Mouse (Mus musculus) layer of hippocampus, adult 2 months (tissue): ENCODE measurements at regions not wholly inside any gene's neighbourhood (a gene's known extent, or its start where the extent isn't known, plus 50 kb on each side); places are given as distances from the start of the nearest gene placed in this dataset.

Experiments used
- DNase-seq, 2 experiments: peaks; one replicate each; pipeline ENCODE4 v3.0.0; 2022; ENCODE audit warnings: low spot score in 2 of 2
- H3K27ac ChIP-seq: fragments of 200-600 bp; 2 replicates; pipeline ENCODE4 v1.8.1; 2022
- H3K4me3 ChIP-seq: fragments of 200-600 bp; 2 replicates; pipeline ENCODE4 v1.8.1; 2022; ENCODE audit warnings: mild to moderate bottlenecking
- CTCF ChIP-seq: fragments of 200-600 bp; conservative IDR thresholded peaks from 2 replicates; pipeline ENCODE4 v1.8.1; 2022; ENCODE audit warnings: antibody characterized with exemption, mild to moderate bottlenecking, moderate library complexity

DNA sequence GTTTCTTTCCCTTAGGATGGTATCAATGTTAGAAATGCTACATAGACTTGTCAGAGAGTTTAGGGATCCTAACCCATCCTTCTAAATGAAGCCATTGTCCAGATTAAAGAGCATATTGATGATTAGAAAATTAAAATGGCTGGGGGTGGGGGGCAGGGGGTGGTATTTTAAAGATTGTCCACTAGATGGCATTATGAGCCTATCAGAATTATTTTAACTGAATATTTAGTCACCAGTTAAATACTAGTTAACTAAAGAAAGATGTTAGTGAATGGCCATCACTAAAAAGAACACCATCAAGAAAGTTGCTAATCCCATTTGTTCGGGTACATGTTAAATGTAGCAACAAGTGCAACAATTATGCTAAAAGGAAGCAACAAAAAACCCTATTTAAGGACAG lies 1909.6 kb upstream of the 5930422O12Rik start:
- Histone ChIP-seq H3K4me3 (no peak overlapping the region), H3K27ac (no peak overlapping the region)
- DNase-seq, result no peak
- TF ChIP-seq CTCF, result peak; percentile 74

DNA sequence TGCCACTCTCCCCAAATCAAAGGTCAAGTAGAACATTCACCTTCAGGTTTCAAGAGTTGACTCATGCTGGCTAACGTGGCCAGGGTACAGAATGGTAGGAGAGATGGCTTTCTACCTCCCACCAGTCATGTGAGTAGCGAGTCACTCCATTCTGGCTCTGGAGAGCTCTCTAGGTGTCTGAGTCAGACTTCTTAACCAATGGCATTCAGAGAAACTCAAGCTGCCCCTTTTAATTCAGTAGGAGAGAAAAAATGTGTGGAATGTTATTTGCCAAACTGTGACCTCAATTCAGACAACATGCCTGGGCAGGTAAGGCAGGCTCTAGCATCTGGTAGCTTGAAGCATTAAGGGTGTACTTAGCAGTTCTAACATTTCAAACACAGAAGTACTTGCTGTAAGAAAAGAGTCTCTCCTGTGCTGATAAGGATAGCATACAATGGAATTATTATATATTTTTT lies 1907.5 kb upstream of the 5930422O12Rik start:
- TF ChIP-seq CTCF, result no peak
- DNase-seq, result no peak
- Histone ChIP-seq H3K4me3 (no peak overlapping the region), H3K27ac (no peak overlapping the region)

DNA sequence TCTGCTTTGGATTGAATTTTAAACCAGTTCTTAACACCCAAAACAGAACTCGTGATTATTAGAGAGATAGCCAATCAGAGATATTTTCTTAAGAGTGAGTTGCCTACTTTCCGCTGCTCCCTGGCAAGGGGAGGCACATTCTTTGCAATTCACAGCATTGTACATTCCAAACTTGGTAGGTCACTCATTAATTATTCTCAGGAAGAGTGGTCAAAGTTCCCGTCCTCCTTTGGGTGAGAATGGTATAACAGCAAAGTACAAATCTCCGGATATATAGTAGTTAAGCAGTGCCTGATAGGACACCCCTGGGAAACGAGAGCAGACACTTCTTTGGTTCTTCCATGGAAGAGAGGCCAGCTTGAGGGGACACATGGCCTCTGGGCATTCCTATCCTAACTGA lies 1903.4 kb upstream of the 5930422O12Rik start:
- no peak for TF ChIP-seq CTCF
- H3K4me3 ChIP-seq, result no peak overlapping the region
- H3K27ac ChIP-seq, result no peak overlapping the region
- DNase-seq, result no peak

DNA sequence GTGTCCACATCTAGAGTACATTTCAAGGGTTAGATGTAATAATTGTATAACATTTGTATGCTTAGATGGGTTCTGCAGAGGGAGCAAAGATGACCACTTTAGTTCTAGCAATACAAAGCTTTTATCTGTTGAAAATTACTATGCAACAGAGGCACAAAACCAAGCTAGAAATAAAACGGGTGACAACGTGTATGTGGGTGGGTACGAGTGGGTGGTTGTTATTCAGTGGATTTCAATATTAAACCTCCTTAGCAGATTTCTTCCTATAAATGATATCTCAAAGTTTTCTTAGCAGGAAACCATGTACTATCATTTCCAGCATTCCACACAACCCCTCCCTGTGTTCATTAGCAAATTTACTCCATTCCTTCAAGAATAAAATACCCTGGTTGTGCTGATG lies 1889.3 kb upstream of the 5930422O12Rik start:
- no peak for TF ChIP-seq CTCF
- Histone ChIP-seq H3K27ac (no peak overlapping the region), H3K4me3 (no peak overlapping the region)
- peak; percentile 29 to 32 for DNase-seq

DNA sequence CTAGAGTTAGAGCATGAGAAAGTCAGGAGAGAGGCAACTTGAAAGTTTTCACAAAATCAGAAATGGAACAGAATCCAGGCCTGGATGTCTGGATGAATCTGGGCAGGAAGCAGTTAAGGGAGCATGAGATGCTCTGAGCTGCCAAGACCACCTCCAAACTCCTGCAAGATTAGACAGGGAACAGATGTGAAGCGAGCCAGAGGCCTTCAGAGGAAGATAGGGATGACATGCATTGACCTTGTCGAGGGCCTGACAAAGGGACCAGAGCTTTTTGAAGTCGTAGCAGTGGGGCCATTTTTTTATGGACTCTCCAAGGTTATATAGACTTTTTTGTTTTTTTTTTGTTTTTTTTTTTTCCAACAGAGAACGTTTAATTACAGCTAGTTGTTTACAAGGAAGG lies 1886.9 kb upstream of the 5930422O12Rik start:
- DNase-seq, result no peak
- TF ChIP-seq CTCF, result no peak
- Histone ChIP-seq H3K4me3 (no peak overlapping the region), H3K27ac (no peak overlapping the region)

DNA sequence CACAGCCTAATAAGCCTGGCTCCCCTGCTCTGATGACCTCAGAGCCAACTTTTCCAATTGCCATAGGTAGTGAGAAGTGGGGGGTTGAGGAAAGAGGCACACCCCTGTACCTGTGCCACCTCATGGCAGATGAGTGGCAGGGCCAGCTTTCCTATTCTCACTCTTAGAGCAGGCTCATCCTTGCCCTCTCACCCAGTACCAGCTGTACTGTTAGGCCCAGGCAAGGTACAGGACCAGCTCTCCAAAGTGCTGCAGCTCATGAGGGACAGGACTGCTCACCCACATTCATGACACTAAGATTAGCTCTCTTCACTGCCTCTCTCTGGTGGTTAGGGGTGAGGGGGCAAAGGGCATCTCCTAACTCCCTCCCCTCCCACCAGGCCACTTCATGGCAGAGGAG lies 1854.4 kb upstream of the 5930422O12Rik start:
- H3K4me3 ChIP-seq, result no peak overlapping the region
- no peak for DNase-seq
- H3K27ac ChIP-seq, result no peak overlapping the region
- no peak for TF ChIP-seq CTCF

DNA sequence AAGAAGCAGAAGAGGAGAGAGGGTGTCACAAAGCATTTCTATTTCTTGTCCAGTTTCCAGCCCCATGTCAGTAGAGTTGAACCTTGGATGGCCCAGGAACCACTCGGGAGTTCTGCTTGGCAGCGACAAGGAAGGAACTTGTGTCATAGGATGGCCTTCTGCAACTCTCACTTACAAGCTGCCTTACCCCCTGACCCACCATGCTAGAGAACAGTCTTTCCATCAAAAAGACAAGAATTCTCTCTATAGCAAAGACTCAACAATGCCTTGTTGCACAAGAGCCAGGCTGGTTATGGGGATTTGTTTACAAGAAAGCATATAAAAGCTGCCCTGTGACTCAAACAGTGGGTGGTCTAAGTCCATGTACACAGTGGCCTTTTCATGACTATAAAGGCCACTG lies 1852.4 kb upstream of the 5930422O12Rik start:
- DNase-seq, result no peak
- TF ChIP-seq CTCF, result no peak
- Histone ChIP-seq H3K27ac (no peak overlapping the region), H3K4me3 (no peak overlapping the region)

DNA sequence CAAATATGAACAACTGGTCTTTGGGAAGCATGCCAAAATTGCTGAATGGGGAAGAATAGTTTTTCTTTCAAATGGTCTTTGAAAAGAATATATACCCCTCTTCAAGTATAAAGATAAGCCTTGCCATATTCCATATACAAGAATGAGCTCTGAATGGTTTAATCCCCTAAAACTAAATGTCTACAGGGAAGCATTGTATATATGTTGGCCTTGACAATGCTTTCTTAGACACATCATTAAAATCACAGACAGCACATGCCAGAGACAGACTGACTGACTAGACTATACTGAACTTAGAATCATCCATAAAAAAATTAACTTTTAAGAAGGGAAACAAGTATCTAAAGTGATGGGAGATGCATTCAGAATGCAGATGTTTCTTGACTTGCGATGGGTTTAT lies 1843.8 kb upstream of the 5930422O12Rik start:
- no peak for TF ChIP-seq CTCF
- no peak overlapping the region for H3K4me3 ChIP-seq
- no peak overlapping the region for H3K27ac ChIP-seq
- no peak for DNase-seq

DNA sequence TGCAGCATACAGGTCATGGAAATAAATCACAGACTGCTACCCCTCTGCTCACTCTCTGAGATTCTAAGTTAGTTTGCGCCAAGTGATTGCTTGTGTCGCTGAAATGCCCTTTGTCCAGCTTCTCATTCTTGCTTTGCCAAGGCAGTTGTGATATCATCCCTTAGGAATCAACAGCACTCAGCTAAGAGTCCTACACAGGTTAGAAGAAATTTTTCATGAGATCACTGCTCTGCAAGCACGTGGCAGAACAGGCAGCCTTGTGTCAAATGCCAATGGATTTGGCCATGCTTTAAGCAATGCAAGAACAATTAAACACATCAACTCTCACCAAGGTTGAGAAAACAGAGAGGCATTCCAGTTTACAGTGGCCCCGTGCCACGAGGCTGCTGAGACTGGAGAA lies 1829.0 kb upstream of the 5930422O12Rik start:
- no peak overlapping the region for H3K27ac ChIP-seq
- no peak overlapping the region for H3K4me3 ChIP-seq
- TF ChIP-seq CTCF, result no peak
- DNase-seq, result no peak

DNA sequence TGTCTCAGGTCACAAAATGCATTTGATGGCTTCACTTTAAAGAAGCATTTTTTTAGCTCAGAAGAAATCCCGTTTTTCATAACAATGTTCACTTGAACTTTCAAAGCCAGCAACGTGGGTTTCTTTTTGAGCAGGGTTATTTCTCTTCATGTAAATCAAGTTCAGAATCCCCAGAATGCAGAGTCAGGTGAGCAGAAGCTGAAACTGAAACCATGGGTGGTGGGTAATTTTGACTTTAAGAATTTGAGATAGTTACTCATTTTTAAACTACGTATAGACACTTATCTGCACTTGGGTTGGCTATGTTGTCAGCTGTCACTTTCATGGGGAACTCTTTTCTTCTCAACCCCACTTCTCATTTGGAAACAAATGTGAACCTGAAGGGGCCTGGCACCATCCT lies 1827.5 kb upstream of the 5930422O12Rik start:
- no peak overlapping the region for H3K27ac ChIP-seq
- no peak for DNase-seq
- no peak for TF ChIP-seq CTCF
- no peak overlapping the region for H3K4me3 ChIP-seq

DNA sequence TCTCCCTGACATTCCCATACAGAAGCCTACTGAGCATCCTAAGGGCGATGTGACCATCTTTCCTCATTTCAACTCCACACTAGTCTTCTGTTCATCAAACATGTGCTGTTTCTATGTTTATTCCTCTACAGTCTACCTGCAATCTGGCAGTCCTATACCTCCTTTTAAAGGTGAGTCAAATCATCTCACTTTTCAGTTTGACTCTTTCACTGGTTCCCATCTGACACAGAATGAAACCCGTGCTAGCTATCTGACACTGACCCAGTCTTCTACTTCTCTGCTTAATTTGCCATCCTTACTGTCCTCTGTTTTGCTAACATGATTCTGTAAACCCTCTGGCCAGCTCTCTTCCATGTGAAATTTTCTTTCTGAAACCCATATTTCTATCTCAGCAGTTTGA lies 1812.0 kb upstream of the 5930422O12Rik start:
- DNase-seq, result no peak
- Histone ChIP-seq H3K4me3 (no peak overlapping the region), H3K27ac (no peak overlapping the region)
- TF ChIP-seq CTCF, result no peak

DNA sequence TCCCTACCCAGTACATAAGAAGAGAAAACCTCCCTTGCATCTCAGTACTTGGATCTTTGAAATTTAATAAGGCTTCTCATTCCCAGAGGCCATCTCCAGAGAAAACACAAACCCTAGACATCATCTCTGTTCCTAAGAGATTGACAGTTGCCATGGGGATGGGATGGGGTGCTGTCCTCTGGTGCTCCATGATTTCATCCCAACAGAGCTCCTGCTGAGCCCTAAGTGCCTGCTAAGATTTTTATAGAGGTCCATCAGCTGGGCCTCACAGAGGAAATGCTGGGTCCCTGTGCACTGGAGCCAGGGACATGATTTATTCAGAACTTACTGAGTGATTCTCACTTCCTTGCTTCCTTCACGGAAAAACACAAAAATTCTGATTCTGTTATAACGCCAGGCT lies 1800.8 kb upstream of the 5930422O12Rik start:
- H3K27ac ChIP-seq, result no peak overlapping the region

DNA sequence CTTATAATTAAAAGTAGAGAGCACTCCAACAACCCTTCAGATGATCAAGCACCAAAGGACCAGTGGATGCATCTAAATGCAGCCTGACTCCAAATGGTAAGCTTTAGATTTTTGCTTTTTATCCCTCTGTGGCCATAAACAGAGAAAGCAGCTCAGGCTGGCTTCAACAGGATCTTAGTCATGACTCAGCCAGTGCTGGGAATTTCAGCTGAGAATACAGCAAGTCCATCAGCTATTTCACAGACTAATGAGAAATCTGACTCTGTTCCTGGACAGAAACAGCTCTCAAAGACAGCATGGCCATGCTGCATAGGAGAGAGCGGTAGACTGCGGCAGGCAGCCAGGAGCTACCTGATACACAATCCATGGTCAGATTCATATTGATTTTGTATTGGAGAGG lies 1800.4 kb upstream of the 5930422O12Rik start:
- DNase-seq, result peak in 1 of 2 experiments; percentile 10
- Histone ChIP-seq H3K27ac (no peak overlapping the region), H3K4me3 (no peak overlapping the region)
- no peak for TF ChIP-seq CTCF

More for the DNA sequence above, 1800.8 kb upstream of the 5930422O12Rik start:
- no peak for TF ChIP-seq CTCF
- H3K4me3 ChIP-seq, result no peak overlapping the region
- DNase-seq, result no peak

DNA sequence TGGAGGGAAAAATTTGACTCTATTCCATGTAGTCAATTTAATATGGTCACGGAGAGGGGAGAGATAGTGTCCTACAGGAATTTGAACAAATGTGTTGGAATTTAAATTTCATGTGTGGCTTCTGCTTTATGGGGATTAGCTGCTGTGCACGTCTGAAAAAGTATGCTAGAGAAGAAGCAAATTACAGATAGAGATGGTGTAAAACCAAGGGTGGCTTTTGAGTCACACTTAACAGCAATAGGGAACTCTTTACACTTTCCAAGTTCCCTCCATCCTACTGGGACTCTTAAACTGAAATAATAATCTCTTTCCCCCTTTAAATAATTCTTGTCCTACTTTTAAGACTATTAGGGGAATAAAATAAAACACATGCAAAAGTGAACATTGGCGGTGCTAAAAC lies 1790.1 kb upstream of the 5930422O12Rik start:
- no peak for TF ChIP-seq CTCF
- DNase-seq, result no peak
- Histone ChIP-seq H3K27ac (no peak overlapping the region), H3K4me3 (no peak overlapping the region)

DNA sequence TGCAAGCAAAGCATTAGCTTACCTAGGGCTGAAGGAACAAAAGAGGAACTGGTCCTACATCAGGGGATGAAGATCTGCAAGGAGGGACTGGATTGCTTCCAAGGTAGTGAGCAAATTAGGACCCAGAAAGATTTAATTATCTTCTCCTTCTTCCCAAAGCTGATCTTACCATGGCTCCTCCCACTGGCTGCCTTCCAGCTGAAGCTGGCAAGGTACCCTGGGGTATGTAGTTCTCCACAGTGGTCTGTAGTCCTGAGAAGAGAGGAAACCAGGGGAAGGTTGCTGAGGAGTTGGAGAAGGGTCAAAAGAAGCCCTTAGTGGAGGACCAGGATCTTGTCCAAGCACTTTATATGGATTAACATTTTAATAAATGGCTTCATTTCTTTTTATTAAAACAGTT lies 1764.8 kb upstream of the 5930422O12Rik start:
- Histone ChIP-seq H3K4me3 (no peak overlapping the region), H3K27ac (no peak overlapping the region)
- DNase-seq, result no peak
- no peak for TF ChIP-seq CTCF

DNA sequence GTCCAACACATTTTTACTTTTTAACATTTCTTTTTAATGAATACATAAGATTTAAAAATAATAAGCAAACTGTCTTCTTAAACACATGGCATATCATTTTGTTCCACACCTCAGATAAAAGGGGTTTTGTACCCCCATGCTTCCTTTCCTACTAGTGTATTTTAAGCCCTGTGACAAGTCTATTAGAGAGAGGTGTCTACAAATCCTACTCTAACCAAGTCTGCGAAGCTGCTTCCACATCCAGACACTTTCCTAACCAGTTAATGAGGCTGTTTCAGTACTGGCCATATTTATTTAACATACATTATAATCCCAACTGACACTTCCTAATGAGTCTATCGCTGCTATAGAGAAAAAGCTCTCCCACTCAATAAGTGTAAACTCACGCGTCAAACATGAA lies 1763.0 kb upstream of the 5930422O12Rik start:
- DNase-seq, result no peak
- no peak overlapping the region for H3K4me3 ChIP-seq
- TF ChIP-seq CTCF, result no peak

More for the DNA sequence above, 1763.0 kb upstream of the 5930422O12Rik start:
- no peak overlapping the region for H3K27ac ChIP-seq
